ENCODE assay signal across 12 mouse cellular contexts in the genomic region with DNA sequence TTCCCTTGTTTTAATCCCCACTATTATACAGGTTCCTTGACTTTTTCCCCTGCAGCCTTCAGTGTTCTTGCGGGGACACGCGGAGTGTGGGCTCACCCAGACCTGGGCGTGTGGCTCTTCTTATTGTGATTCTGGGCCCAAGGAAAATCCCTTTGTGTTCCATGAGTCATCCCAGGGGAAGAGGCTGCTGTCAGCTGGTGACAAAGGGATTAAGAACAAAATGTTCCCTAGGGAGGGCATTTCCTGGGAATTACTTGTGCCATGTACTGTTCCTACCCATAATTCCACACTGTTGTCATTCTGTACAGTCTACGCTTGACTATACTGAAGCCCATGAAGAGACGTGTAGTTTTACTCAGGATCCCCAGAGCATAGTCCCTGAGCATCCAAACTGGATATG.
"Had no signal": no experiment of that assay in that cellular context is flagged by ENCODE, and none has a peak within 500 bp of the region (broad histone marks: within the 10 kb centered on the region; RNA-seq: fewer than 3 reads in every experiment).

No protein-coding gene starts in this region.

- H3K27me3 ChIP-seq: lung, embryonic 15.5 days; midbrain, embryonic 13.5 days had no signal

- H3K9ac ChIP-seq: liver, embryonic 15.5 days; lung, embryonic 15.5 days; midbrain, embryonic 13.5 days had no signal

- H3K27ac ChIP-seq: left cerebral cortex, adult 2 months; limb, embryonic 10.5 days; liver, embryonic 15.5 days; lung, embryonic 15.5 days; midbrain, embryonic 13.5 days had no signal

- H3K36me3 ChIP-seq: limb, embryonic 10.5 days; liver, embryonic 15.5 days; lung, embryonic 15.5 days; midbrain, embryonic 13.5 days had no signal

- H3K4me3 ChIP-seq: left cerebral cortex, adult 2 months; limb, embryonic 10.5 days; liver, embryonic 15.5 days; lung, embryonic 15.5 days; midbrain, embryonic 13.5 days had no signal

- DNase-seq: kidney, adult 18-20 months; kidney, postnatal 25 days; right cerebral cortex, postnatal 4 days; spleen, adult 18-20 months; thymus, adult 2 months; thymus, postnatal 25 days had no signal

- ATAC-seq: midbrain, embryonic 13.5 days had no signal

- H3K4me2 ChIP-seq: liver, embryonic 11.5 days; liver, embryonic 15.5 days; lung, embryonic 15.5 days; midbrain, embryonic 13.5 days had no signal

- H3K9me3 ChIP-seq: limb, embryonic 10.5 days; liver, embryonic 15.5 days; lung, embryonic 15.5 days; midbrain, embryonic 13.5 days had no signal

- H3K4me1 ChIP-seq: liver, embryonic 15.5 days; lung, embryonic 15.5 days; midbrain, embryonic 13.5 days had no signal
